Mouse (Mus musculus) MEL (cell line): ENCODE measurements around the gene Il22ra1.

Experiments
- BHLHE40 ChIP-seq: IDR thresholded peaks from 2 replicates; pipeline ENCODE4 v1.6.1; 2012; ENCODE audit warnings: low read depth, mild to moderate bottlenecking, inconsistent platforms, low read length, improper control_type of control experiment, borderline replicate concordance
- CTCF ChIP-seq, 3 experiments: IDR thresholded peaks in 2 of 3; conservative IDR thresholded peaks in 1 of 3; 2 replicates each; pipeline ENCODE4 v1.5.1; 2011 to 2012; ENCODE audit warnings: low read length in 3 of 3, low read depth in 2 of 3, mild to moderate bottlenecking in 2 of 3, improper control_type of control experiment in 1 of 3, inconsistent platforms in 1 of 3, mixed read lengths in 1 of 3, moderate library complexity in 1 of 3; ENCODE audit not compliant: control insufficient read depth in 1 of 3, insufficient read depth in 1 of 3, poor library complexity in 1 of 3, severe bottlenecking in 1 of 3
- POLR2A ChIP-seq, 2 experiments: IDR thresholded peaks; 2 replicates each; pipeline ENCODE4 v1.6.1; 2011 to 2012; ENCODE audit warnings: low read length in 2 of 2, mild to moderate bottlenecking in 2 of 2, control low read depth in 1 of 2, improper control_type of control experiment in 1 of 2, low read depth in 1 of 2, moderate library complexity in 1 of 2; ENCODE audit not compliant: control insufficient read depth in 1 of 2, insufficient read depth in 1 of 2, poor library complexity in 1 of 2

- TF ChIP-seq CTCF (IDR thresholded peaks at IDR 0.05 in 2 of 3, conservative IDR thresholded peaks at IDR 0.05 in 1 of 3; ENCODE audit: control insufficient read depth in 1 of 3, insufficient read depth in 1 of 3, low read depth in 2 of 3, low read length in 3 of 3, poor library complexity in 1 of 3, severe bottlenecking in 1 of 3): no peak
- TF ChIP-seq BHLHE40: no peak
- no peak for TF ChIP-seq POLR2A (IDR thresholded peaks at IDR 0.05; ENCODE audit: control insufficient read depth in 1 of 2, insufficient read depth in 1 of 2, low read depth in 1 of 2, low read length in 2 of 2, poor library complexity in 1 of 2)
These were observed 15.5 kb downstream of the Il22ra1 start for GRCm38 (mm10) chr4:135743520-135743919.
